Mouse (Mus musculus) skeletal muscle tissue, adult 2 months (tissue): Measurements from ENCODE around the gene Fastkd1.
"Not testable (repeated sequence)": the region's sequence is repeated elsewhere in the genome, so short reads cannot be mapped to it uniquely, and the experiment has no call there.

Source experiments
- DNase-seq: peaks from one replicate; pipeline ENCODE4 v3.0.0-alpha.2; 2012; ENCODE audit warnings: low read depth, low spot score

The Fastkd1 gene

DNA sequence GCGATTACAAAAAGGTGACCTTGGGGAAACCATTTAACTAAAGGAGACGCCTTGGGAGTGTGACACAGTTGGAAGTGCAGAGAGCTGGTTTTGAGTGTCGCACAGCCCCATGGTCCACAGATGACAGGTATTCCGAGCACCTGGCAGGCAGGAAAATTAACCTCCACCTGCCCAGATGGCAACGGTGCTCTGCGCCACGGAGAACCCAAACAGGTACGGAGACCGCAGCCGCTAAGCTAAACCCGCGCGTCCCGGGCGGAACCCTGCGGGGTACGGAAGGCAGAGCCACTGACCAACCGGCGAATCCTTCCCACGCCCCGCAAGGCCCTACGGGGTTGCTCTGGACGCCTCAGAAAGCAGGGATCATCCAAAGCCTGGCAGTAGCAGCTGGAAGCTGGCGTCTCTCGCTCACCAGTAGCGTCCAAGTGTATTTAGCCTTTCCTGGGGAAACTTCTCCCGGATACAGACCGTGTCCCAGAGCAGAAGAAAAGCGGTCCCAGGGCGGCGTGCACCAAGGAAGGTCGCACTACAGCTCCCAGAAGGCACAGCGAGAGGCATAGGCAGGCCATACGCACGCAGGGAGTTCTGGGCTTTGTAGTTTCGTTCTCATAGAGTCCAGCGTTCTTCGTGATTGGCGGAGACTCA is at the start of gene Fastkd1:
TSS of gene Fastkd1 (minus strand) at position 536 of the 645 bp plus-strand sequence.
- DNase-seq = peak; percentile 79

DNA sequence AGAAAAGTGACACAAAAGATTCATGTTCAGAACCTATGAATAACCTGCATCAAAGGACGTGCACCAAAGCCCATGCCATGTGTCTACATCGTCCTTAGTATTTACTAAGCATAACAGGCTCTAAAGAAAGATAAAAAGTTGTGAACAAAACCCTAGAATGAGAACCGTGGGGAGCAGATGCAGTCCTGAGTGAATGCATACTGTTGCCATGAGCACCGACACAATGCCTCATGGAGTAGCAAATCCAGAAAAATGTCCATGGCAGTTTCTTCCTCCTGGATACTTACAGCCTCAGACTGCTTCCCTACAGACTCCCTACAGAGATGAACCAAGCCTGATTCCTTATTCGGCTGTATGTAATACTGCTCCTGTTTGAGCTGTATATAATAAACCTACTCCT is 47.7 kb upstream of the Fastkd1 start:
- no peak for DNase-seq

DNA sequence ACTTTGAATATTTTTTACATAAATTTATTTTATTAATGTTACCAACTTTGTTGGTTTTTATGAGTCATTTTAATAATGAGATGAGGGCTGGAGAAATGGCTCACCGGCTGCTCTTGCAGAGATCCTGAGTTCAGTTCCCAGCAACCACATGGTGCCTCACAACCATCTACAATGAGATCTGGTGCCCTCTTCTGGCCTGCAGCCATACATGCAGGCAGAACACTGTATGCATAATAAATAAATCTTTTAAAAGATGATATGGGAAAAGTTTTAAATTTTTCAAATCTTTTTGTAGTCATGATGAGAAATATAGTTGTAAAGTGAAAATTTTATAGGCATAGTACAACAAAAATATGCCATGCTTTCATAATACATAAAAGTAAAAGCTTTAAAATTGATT is 31.8 kb upstream of the Fastkd1 start:
- no peak for DNase-seq

DNA sequence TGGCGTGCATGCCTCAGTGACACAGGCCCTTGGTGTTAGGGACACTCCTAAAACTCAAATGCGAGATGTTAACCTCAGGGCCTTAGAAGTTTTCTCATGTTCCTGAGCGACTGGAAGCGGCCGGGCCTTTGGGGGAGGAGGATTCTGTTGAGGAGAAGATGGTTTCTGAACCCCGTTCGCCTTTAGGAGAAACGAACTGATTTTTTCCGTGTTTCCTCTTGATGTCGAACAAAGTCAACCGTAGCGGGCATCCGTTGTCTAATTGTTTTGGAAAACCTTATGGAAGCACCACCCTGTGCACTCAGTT is 10.2 kb upstream of the Fastkd1 start:
- DNase-seq = no peak

DNA sequence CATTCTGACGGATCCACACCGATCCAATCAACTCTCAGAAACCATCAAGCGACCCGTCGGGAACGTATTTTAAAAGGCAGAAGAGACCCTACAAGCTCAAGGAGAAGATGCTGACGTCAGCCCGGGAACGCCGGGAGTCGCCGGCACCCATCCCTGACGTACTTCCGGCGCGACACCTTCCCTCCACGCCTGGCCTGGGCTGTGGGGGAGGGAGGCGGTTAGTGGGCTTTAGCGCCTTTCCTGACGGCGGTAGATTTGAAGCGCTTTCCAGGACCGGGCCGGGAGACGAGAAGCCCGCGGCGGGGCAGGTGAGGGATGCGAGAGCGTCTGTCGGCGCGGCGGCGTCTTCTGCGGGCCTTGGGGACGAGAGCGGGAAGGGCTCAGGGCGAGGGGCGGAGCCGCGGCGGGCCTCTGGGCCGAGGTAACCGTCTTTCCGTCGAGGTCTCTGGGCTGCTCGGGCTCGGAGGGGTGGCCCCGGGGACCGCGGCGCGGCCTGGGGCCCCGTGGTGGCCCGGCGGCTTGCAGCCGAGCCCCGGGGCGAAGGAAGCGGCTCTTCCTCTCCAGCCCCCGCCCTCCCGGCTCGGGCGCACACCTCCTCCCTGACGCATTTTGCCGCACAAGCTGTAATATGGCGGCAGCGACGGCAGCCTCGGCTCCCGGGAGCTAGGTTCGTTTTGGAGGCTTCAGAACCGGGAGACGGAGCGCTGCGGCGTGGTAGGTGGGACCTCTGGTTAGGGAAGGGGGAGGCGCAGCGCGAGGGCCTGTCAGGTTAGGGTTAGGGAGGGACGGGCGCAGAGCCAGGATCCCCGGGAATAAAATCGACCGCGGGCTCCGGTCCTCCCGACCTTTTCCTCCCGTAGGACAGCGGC is 9.6 kb upstream of the Fastkd1 start:
- DNase-seq = peak; percentile 85

DNA sequence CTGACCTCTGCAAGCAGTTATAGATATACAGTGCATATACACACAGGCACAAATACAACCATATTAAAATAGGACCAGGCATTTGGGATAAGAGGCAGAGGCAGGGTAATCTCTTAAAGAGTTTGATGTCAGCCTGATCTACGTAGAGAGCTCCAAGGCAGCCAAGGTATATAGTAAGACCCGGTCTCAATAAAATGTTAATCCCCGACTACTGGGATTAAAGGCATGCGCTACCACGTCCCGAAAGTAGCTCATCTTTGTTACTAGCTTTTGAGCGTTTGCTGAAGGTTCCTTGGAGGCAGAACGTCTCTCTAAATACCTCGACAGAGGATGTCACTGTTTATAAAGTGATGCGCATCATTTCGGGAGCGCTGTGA is 8.9 kb upstream of the Fastkd1 start, which contains the start of gene Ppig:
TSS of gene Ppig (plus strand) at position 273 of the 377 bp plus-strand sequence.
- DNase-seq = no peak

DNA sequence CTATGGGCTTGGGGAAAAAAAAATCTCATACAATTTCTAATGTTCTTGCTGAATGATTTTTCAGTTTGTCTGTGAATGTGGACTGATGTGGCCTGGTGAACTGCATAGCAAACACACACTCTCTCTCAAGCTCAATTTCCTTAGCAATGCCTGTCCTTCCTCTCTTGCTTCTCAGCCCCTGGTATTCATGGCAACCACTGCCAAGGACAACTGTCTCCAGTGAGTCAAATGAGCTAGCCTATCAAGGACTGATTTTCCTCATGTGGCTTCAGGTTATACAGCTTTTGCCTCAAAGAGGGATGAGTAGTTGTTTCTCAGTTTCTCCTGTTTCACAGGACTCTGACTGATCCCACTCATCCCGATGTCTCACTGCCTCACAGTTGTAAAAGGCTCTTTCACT is 5.8 kb upstream of the Fastkd1 start:
- no peak for DNase-seq

DNA sequence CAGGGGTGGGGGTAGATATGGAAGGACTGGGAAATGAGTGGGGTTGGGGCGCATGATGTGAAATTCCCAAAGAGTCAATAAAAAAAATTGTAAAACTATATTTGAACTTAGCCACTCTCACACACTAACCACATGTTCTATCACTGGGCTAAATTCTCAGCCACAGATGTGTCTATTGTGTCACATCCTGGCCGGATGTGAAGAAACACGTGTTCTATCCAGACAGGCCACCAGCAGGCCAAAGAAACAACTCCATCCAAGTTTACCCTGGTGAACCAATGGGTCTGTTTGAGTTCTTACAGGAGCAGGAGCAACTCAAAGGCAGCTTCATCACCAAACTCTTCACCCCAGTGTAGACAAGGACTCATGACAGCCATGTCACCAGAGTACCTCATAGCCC is 3.2 kb upstream of the Fastkd1 start:
- no peak for DNase-seq

DNA sequence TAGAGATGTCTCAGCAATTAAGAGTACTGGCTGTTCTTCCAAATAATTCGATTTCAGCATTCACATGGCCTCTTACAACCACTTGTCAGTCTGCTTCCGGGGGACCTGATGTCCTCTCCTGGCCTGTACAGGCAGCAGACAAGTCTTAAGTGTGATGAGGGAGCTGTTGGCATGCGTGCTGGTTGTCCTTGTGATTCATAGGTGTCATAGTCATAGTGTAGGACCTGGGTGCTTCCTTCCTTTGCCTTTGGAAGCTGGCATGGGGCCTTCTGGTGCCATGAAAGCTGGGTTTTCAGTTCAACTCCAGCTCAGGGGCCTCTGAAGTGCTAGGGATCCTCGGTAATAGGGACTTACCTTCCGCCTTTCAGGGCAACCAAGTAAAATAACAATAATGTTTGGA is 810 bp upstream of the Fastkd1 start:
- no peak for DNase-seq

DNA sequence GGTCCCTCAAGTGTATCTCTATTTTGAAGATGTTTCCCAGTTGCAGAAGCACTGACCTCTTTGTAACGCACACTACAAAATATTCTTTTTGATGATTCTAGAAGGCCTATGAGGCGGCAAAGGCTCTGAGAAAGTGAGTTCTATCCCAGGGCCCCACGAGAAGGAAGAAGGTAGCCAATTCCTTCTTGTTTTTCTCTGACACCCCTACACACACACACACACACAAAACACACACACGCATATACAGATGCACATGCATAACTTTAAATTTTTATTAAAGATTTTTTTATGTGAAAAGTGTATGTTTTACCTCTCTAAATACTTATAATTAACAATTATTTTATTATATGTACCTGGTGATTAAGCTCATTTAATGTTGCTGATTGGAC is 304 bp upstream of the Fastkd1 start:
- no peak for DNase-seq

DNA sequence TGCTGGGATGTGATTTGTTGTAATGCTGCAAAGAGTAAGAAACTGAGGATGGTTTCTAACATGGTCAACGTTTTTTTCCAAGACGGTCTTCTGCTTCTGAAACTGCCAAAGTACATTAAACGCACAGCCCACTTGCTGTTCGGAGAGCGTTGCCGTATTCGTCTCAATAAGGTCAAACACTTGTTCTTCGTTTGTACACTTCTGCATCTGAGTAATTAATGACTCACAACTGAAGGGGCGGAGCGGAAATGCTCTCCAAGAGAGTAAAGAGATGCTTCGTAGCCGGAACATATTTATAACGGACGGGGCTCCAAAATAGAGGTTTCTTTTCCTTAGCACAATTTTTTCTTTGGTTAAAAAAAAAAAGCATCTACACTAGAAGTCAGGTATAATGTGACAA is 1.1 kb downstream of the Fastkd1 start:
- DNase-seq = no peak

DNA sequence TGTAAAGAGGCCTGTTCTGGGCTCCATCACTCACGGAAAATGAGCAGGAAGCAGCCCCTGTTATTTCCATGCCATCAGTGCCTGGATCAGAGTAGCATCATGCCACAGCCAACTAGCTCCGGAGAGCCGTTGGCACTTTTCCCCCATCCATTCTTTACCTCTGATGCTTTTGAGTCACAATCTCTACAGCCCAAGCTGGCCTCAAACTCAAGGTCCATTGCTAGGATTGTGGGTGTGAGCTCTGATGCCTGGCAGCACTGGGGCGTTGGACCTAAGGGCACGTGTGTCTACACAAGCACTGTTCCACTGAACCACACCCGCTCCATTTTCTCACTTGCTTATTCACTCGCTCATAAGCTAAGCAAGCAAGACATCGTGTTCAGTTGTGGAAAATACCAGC is 12.9 kb downstream of the Fastkd1 start:
- DNase-seq = no peak

DNA sequence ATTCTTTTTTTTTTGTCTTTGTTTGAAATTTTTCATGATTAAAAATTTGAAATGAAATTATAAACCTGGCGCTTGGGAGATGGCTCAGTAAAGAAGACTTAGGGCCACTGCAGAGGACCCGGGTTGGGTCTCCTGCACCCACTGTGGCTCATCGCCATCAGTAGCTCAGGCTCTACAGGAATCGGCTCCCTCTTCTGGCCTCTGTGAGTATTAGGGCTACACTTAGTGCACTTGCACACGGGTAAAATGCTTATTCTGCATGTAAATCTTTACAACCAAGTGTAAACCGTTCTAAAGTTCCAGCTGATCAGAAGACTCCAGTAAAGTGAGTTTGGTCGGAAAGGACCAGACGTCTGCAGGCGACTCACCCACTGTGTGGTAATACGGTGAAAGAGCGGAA is 19.8 kb downstream of the Fastkd1 start:
- no peak for DNase-seq

DNA sequence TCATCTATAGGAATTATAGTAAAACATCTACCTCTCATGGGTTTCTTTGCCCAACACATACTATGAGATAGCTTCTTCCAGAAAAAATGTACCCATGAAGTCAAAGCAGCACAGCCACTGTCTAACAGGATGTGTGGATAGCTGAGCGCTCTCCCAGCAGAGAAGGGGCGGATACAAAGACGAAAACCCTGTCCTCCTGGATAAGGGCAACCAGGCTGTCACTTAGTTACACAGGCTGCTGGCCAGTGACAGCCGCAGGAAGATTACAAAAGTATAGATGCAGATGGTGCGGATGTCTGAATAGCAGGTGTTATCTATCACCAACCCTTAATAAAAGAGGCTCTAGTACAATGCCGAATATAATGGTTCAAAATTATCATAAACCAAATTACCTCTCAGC is 22.5 kb downstream of the Fastkd1 start:
- no peak for DNase-seq

DNA sequence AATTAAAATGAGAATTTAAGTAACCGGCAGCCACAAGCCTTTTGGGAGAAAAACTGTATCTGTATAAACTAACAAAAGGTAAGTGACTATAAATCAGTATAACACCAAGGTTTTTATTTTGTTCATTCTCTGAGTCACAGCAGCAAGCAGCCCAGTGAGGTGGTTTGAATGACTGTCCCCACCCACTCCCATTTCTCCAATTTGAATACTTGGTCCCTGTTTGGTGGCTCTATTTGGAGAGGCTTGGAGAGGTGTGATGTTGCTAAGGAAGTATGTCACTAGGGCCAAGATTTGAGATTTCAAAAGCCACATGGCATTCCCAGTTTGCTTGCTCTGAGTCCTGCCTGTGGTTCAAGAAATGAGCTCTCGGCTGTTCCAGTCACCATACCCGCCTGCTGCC is 23.1 kb downstream of the Fastkd1 start:
- no peak for DNase-seq

DNA sequence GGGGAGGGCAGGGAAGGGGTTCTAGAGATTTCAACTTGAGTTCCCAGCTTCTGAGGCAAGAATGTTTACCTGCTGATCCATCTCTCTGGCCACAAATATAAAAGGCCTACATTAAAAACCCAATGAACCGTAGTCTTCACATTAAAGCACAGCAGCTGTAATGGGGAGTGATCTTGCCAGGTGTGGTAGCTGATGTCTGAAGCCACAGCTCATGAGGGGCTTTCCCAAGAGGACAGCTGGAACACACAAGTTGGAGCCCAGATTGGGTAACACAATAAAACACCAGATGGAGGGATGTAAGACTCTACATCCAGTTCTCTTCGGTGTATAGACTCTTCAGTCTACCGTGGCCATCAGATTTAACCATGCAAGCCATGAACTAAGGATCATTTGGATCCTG is 28.8 kb downstream of the Fastkd1 start:
- no peak for DNase-seq

DNA sequence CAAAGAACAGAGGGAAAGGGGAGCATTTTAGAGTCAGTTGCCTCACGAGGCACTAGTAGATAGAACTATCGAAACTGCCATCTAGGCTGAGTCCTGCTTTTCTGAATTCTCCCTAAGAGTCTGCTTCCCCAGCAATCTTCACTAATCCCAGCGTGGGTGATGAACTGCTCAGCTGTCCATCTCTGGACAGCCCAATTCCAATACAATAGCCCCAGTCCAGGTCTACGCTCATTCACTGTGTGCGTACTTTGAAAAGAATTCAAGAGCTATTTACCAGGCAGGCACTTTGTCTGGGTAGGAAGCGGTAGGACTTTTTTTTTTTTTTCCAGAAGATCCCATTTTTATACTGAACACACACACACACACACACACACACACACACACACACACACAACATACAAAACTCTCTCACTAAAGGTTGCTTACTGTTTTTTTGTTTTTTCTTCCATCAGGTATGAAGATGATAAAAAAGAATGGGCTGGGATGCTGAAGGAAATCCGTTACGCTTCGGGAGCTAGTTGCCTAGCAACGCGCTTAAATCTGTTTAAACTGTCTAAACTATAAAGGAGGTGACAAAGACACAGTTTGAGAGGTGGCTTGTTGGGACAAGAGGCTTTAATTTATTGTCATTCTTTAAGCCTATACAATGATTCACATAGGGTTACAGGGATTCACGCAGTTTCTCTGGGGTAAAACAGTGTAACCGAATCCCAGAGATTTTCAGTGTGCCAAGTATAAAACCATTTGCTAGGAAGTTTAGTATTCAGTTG is 30.1 kb downstream of the Fastkd1 start:
- no peak for DNase-seq

DNA sequence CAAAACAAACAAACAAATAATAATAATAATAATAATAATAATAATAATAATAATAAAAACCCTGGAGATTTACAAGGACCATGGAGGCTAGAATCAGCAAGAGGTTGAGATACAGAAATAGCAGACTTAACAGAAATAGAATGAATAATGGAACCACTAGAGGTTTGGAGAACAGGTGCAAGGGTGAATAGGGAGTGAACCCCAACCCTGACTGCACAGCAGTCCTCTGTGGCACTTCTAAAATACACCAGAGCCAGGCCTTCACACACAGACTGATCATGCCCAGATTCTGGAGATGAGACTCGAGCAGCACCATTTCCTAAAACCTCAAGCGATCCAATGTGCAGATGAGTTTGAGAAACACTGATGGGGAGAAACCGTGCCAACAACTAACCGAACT is 31.4 kb downstream of the Fastkd1 start:
- no peak for DNase-seq

DNA sequence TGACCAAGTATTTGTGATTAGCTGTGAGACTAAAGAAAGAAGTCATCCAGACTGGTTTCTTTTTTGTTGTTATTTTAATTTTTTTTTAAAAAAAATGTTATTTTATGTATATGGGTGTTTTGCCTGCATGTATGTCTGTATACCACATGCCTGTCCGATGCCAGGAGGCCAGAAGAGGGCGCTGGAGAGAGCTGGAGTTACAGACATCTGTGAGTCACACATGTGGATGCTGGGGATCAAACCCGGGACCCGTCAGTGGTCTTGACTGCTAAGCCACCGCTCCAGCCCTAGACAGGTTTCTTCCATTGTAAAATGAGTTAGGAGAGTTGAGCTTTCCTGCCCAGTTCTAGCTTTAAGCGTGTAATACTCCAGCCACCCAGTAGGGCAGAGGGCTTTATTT is 33.3 kb downstream of the Fastkd1 start:
- DNase-seq = no peak

DNA sequence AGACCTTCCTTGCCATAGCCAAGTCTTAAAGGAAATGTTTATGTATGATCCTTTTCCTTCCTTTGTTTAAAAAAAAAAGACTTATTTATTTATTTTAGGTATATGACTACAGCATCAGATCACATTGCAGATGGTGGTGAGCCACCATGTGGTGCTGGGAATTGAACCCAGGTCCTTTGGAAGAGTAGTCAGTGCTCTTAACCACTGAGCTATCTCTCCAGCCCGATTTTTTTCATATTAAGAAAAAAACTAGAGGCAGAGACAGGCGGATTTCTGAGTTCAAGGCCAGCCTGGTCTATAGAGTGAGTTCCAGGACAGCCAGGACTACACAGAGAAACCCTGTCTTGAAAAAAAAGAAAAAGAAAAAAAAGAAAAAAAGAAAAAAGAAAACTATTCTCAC is 36.1 kb downstream of the Fastkd1 start:
- DNase-seq = not testable (repeated sequence)

DNA sequence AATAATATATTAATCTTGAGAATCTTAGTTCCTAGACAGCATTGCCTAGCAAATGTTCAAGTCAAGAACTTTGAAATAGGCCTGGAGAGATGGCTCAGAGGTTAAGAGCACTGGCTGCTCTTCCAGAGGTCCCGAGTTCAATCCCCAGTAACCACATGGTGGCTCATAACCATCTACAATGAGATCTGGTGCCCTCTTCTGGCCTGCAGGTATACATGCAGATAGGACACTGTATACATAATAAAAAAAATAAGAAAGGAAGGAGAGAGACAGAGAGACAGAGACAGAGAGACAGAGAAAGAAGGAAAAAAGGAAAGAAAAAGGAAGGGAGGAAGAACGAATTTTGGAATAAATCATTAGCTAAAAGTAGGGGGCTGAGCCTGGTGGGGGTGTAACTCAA is 36.6 kb downstream of the Fastkd1 start:
- no peak for DNase-seq

DNA sequence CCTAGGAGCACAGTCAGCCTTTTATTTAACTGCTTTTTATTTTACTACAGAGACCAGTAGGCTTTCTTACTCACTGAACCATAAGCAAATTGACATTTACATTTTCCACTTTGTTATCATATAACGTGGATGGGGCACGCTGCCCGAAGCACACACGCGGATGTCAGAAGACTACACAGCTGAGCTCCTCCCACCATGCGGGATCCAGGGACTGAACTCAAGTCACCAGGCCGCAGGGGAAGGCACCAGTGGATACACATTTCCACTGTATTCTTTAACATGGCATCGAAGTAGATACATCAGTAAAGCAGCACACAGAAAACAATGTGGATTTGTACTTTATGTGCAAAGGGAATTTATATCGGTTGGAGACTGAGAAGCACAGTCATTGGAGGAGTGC is 38.0 kb downstream of the Fastkd1 start:
- DNase-seq = no peak

DNA sequence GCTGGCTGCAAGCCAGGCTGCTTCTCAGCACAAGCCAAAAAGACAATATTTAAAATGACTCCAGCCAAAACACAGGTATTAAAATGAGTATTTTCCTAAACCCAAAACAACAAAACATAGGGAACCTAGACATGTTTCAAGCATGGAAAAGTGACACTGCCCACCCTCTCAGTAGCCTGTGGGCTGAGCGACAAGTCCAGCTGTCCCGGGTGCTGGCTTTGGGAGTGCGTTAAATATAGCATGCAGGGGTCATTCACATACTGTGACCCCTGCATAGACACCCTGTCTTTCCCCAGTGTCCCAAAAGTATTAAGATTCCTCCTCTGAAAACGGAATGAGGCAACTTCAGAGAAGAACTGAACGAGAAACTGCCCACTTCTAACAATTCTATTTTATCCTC is 39.6 kb downstream of the Fastkd1 start:
- DNase-seq = peak; percentile 64
